Mouse (Mus musculus): ENCODE results near the gene Pgrmc2.

- TF ChIP-seq POLR2A (IDR thresholded peaks at IDR 0.05; ENCODE audit: control insufficient read depth, extremely low read depth, insufficient read depth, low read length, poor library complexity) (no peak), CTCF (IDR thresholded peaks at IDR 0.05; ENCODE audit: borderline replicate concordance, control insufficient read depth, extremely low read depth, insufficient read depth, low read length, poor library complexity) (no peak)
Observed at GRCm38 (mm10) chr3:41062758-41063157, 20.1 kb downstream of the Pgrmc2 start.

All from thymus, adult 2 months (tissue).